Mouse (Mus musculus): Measurements from ENCODE around the gene Cgn.
"Not testable (repeated sequence)": the region's sequence is repeated elsewhere in the genome, so short reads cannot be mapped to it uniquely, and the experiment has no call there.

Gene Cgn

GRCm38 (mm10) chr3:94789071-94789470 is 2.8 kb upstream of the Cgn start:
- DNase-seq: no peak

- peak; percentile 34 for DNase-seq
These were observed 959 bp upstream of the Cgn start for GRCm38 (mm10) chr3:94787122-94787780.

GRCm38 (mm10) chr3:94785958-94786357 is 334 bp downstream of the Cgn start:
- no peak for DNase-seq

- DNase-seq: peak; percentile 53
These were observed 2.1 kb downstream of the Cgn start for GRCm38 (mm10) chr3:94784171-94784701.

- peak; percentile 82 for DNase-seq
These were observed 2.8 kb downstream of the Cgn start for GRCm38 (mm10) chr3:94783462-94783931.

GRCm38 (mm10) chr3:94782936-94783335 is 3.4 kb downstream of the Cgn start:
- peak; percentile 34 for DNase-seq

- peak; percentile 35 for DNase-seq
These were observed 4.9 kb downstream of the Cgn start for GRCm38 (mm10) chr3:94781356-94781755.

GRCm38 (mm10) chr3:94775886-94776285 is 10.4 kb downstream of the Cgn start:
- no peak for DNase-seq

GRCm38 (mm10) chr3:94774039-94774438 is 12.3 kb downstream of the Cgn start:
- no peak for DNase-seq

GRCm38 (mm10) chr3:94765456-94765855 is 20.8 kb downstream of the Cgn start:
- DNase-seq: not testable (repeated sequence)

- not testable (repeated sequence) for DNase-seq
These were observed 21.6 kb downstream of the Cgn start for GRCm38 (mm10) chr3:94764545-94765292.

GRCm38 (mm10) chr3:94758427-94758826 is 27.9 kb downstream of the Cgn start:
- DNase-seq: peak; percentile 36

GRCm38 (mm10) chr3:94758056-94758409 is 28.3 kb downstream of the Cgn start:
- DNase-seq: peak; percentile 70

- DNase-seq: not testable (repeated sequence)
These were observed 28.8 kb downstream of the Cgn start for GRCm38 (mm10) chr3:94757251-94758055.

- DNase-seq: no peak
These were observed 40.6 kb downstream of the Cgn start for GRCm38 (mm10) chr3:94745691-94746090.

- DNase-seq: peak; percentile 24
These were observed 62.7 kb downstream of the Cgn start for GRCm38 (mm10) chr3:94723637-94724036.

GRCm38 (mm10) chr3:94718253-94718652 is 68.0 kb downstream of the Cgn start:
- not testable (repeated sequence) for DNase-seq

- DNase-seq: not testable (repeated sequence)
These were observed 72.9 kb downstream of the Cgn start for GRCm38 (mm10) chr3:94713424-94713823.

- not testable (repeated sequence) for DNase-seq
These were observed 75.7 kb downstream of the Cgn start for GRCm38 (mm10) chr3:94710591-94710990.
